Mouse (Mus musculus): Measurements from ENCODE around the gene Prrt4. TPM values are rescaled to one million over a fixed set of nuclear protein-coding genes. Genes with fewer than 3 reads are reported as not detected.

Prrt4 gene
- polyA plus RNA-seq, 1 experiment from 2014 or later, result 14.7 TPM

DNA sequence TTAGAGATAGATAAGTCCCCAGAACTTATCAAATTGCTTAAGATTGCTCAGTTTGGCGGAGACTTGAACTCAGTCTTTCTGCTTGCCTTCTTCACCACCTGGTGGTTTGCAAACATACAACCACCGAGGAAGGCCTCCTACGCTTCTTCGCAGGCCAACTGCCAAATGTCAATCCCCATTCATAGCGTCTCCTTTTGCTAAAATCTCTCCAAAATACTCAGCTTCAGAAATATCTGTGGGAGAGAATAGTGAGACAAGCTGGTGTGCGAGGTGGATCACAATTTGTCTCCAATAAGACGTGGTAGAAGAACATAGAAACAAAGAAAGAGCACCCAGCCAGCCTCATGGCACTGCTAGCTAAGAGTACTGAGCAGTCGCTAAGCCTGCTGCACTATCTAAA lies 459 bp upstream of the Prrt4 start:
- ATAC-seq (ENCODE audit: low read depth), result no peak
- 0 out of 2 replicates have a peak, but pooled peaks cover 4% of the 10 kb centered on the region for H3K4me1 ChIP-seq (ENCODE audit: control insufficient read depth, insufficient read depth, low read length)
- H3K27me3 ChIP-seq (ENCODE audit: control insufficient read depth, insufficient read depth, low read length), result peaks cover 5% of the 10 kb centered on the region; the same call in 1 of the 2 replicates
- peak overlapping the region; percentile 70 for H3K4me3 ChIP-seq (ENCODE audit: low read depth, low read length)
- no peak overlapping the region; the same call in 1 of the 2 replicates for H3K9ac ChIP-seq (replicated peaks; ENCODE audit: low read depth, low read length)
- H3K36me3 ChIP-seq (ENCODE audit: control insufficient read depth, insufficient read depth, low read length), result no peaks in the 10 kb centered on the region
- H3K4me2 ChIP-seq (ENCODE audit: low read depth, low read length), result peak overlapping the region; percentile 66
- no peaks in the 10 kb centered on the region for H3K9me3 ChIP-seq (ENCODE audit: control insufficient read depth, low read length)
- WGBS, result 51% methylated on average over 8 of the region's 8 CpGs
- peak overlapping the region; percentile 86; the same call in 1 of the 2 replicates for H3K27ac ChIP-seq (ENCODE audit: low read depth, low read length)

DNA sequence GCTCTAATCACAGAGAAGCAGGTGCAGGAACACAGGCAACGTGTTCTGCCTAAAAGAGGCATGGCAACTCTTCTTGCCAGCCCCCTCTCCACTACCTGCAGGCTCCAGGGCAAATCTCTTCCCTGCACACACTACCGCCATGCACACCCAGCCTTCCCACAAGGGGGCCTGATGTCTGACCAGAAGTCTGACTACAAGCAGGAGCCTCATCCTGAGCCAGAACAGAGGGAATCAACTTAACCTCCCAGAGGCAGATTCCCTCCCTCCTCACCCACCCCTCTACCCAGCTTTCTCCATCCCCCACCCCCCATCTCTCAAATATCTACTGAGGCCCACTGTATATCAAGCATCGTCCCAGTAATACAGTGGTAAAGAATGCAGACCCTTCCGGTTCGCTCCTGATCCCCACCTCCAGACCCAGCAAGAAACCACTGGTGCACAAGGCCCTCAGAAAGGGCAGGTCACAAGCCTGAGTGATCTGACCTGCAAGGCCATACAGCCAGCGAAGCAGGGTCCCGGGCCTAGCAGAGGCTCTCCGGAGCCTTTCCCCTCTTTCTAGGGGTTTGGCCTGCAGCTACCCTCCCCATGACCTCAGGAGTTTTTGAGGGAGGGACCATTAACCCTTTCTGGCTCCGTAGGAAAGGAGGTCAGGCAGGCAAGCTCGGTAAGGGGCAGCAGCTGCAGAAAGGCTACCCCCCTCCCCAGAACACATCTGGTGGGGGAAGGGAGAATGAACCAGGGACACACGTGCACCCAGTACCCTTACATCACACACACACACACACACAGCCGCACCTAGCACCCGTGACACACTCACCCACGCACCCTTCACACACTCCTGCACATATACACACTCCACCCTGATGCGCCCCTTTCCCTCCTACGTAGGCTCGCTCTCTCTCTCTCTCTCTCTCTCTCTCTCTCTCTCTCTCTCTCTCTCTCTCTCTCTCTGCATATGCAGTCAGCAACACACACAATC lies 1.2 kb downstream of the Prrt4 start:
- ATAC-seq (ENCODE audit: low read depth), result peak; percentile 82
- WGBS, result 11% methylated on average over 17 of the region's 17 CpGs
- Histone ChIP-seq H3K4me2 (ENCODE audit: low read depth, low read length) (peak overlapping the region; percentile 66), H3K4me3 (ENCODE audit: low read depth, low read length) (peak overlapping the region; percentile 70), H3K27me3 (ENCODE audit: control insufficient read depth, insufficient read depth, low read length) (peaks cover 5% of the 10 kb centered on the region; the same call in 1 of the 2 replicates), H3K27ac (ENCODE audit: low read depth, low read length) (peak overlapping the region; percentile 86), H3K9me3 (ENCODE audit: control insufficient read depth, low read length) (no peaks in the 10 kb centered on the region), H3K36me3 (ENCODE audit: control insufficient read depth, insufficient read depth, low read length) (no peaks in the 10 kb centered on the region), H3K9ac (replicated peaks; ENCODE audit: low read depth, low read length) (peak overlapping the region; percentile 72), H3K4me1 (ENCODE audit: control insufficient read depth, insufficient read depth, low read length) (0 out of 2 replicates have a peak, but pooled peaks cover 4% of the 10 kb centered on the region)

DNA sequence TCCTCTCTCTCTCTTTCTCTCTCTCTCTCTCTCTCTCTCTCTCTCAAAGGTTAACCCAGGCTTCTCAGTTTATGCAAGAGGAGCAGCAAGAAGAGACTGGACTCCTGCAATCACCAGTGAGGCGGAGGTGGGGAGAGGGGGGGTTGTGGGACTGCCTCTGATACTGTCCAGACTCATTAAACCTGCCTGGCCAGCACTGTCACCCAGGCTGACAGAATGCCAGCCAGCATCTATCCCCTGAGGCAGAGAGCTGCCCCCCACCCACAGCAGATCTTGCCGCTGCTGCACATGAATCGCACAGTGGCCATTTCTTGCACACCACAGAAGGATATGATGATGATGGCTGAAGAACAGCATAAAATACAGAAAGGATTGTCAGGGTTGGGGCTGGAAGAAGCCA lies 4.3 kb downstream of the Prrt4 start:
- Histone ChIP-seq H3K4me3 (ENCODE audit: low read depth, low read length) (no peak overlapping the region), H3K4me2 (ENCODE audit: low read depth, low read length) (no peak overlapping the region), H3K27me3 (ENCODE audit: control insufficient read depth, insufficient read depth, low read length) (peaks cover 2% of the 10 kb centered on the region; the same call in 1 of the 2 replicates), H3K27ac (ENCODE audit: low read depth, low read length) (no peak overlapping the region), H3K9ac (replicated peaks; ENCODE audit: low read depth, low read length) (no peak overlapping the region), H3K36me3 (ENCODE audit: control insufficient read depth, insufficient read depth, low read length) (no peaks in the 10 kb centered on the region), H3K9me3 (ENCODE audit: control insufficient read depth, low read length) (no peaks in the 10 kb centered on the region), H3K4me1 (ENCODE audit: control insufficient read depth, insufficient read depth, low read length) (peaks cover 12% of the 10 kb centered on the region; the same call in 1 of the 2 replicates)
- ATAC-seq (ENCODE audit: low read depth), result no peak
- 80% methylated on average over 3 of the region's 3 CpGs for WGBS

DNA sequence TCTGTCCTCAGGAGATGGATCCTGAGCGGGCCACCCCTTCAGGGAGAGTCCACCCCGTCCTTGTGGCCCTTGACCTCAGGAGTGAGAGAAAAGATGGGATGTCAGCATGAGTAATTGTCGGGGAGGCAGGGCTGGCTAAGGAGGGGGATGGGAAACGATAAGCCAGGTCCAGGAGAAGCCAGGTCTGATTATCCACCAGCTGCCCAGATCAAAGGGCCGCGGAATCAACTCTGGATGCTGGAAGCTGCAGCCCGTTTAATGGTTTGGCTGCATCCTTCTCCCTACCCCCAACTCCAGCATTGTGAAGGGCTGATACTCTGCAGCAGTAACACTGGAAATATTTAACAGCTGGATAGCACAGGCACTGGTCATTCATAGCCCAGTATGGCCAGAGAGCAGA lies 5.0 kb downstream of the Prrt4 start:
- ATAC-seq (ENCODE audit: low read depth), result no peak

DNA sequence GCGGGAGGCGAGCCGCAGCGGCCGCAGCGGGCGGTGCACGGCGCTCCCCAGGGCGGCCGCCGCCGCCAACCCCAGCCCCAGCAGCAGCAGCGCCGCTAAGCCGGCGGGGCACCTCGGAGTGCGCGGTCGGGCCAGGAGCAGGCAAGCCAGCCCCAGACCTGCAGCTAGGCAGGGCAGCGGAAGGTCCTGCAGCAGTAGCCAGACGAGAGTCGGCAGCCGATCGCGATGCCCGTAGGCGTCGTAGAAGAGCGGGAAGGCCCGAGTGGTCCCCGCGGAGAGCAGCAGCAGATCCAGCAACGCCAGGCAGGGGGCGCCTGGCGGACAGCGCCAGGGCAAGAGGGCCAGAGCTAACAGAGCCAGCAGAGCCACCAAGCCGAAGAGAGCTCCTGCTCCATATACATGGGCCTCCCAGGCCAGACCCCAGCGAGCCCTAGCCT lies 8.4 kb downstream of the Prrt4 start:
- Histone ChIP-seq H3K27me3 (ENCODE audit: control insufficient read depth, insufficient read depth, low read length) (peaks cover 8% of the 10 kb centered on the region; the same call in 1 of the 2 replicates), H3K4me1 (ENCODE audit: control insufficient read depth, insufficient read depth, low read length) (peaks cover 13% of the 10 kb centered on the region; the same call in 1 of the 2 replicates), H3K4me2 (ENCODE audit: low read depth, low read length) (peak overlapping the region; percentile 98), H3K36me3 (ENCODE audit: control insufficient read depth, insufficient read depth, low read length) (no peaks in the 10 kb centered on the region), H3K27ac (ENCODE audit: low read depth, low read length) (no peak overlapping the region), H3K4me3 (ENCODE audit: low read depth, low read length) (peak overlapping the region; percentile 49), H3K9me3 (ENCODE audit: control insufficient read depth, low read length) (no peaks in the 10 kb centered on the region), H3K9ac (replicated peaks; ENCODE audit: low read depth, low read length) (peak overlapping the region; percentile 55)
- ATAC-seq (ENCODE audit: low read depth), result peak; percentile 74
- WGBS, result under 1% methylated on average over 40 of the region's 40 CpGs

More for the DNA sequence above, 5.0 kb downstream of the Prrt4 start:
- H3K9me3 ChIP-seq (ENCODE audit: control insufficient read depth, low read length), result no peaks in the 10 kb centered on the region
- H3K9ac ChIP-seq (replicated peaks; ENCODE audit: low read depth, low read length), result no peak overlapping the region; the same call in 1 of the 2 replicates
- H3K4me3 ChIP-seq (ENCODE audit: low read depth, low read length), result no peak overlapping the region
- peaks cover 16% of the 10 kb centered on the region; the same call in 1 of the 2 replicates for H3K4me1 ChIP-seq (ENCODE audit: control insufficient read depth, insufficient read depth, low read length)
- no peak overlapping the region for H3K4me2 ChIP-seq (ENCODE audit: low read depth, low read length)
- no peak overlapping the region for H3K27ac ChIP-seq (ENCODE audit: low read depth, low read length)
- H3K27me3 ChIP-seq (ENCODE audit: control insufficient read depth, insufficient read depth, low read length), result peaks cover 4% of the 10 kb centered on the region; the same call in 1 of the 2 replicates
- H3K36me3 ChIP-seq (ENCODE audit: control insufficient read depth, insufficient read depth, low read length), result no peaks in the 10 kb centered on the region
- WGBS, result 18% methylated on average over 7 of the region's 7 CpGs

DNA sequence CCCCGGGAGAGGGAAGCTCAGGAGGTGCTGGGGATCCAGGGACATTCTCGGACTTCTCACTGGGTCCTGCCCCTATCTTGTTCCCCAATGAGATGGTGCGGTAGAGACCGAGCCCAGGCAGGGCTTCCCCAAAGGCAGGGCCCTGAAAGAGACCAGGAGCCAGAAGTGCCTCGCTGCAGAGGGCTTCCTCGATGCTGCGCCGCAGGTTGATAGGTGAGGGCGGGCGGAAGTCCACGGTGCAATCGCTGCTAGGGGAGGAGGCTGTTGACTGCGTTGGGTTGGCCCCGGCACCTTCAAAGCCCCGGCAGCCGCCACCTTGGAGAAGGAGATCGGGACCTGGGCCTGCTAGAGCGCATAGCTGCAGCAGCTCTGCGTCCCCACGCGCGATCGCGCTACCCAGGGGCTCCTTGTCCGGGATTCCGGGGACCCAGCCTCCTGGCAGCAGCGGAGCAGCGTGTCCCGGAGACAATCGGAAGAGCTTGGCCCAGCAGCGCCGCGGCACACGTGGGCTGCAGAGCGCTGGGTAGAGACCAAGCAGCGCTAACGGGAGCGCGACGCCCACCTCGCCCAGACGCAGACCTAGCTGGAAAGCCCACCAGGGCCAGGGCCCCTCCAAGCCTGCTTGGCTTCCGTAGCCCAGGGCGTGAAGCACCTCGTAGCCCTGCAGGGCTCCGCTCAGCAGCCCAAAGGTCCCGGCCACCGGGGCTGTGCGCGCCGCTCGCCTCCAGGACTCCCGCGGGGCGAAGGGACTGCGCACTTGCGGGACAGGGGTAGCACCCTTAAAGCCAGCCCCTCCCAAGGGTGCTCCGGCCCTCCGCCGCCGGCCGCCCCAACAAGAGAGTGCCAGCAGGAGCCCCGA lies 9.1 kb downstream of the Prrt4 start:
- H3K4me1 ChIP-seq (ENCODE audit: control insufficient read depth, insufficient read depth, low read length), result peaks cover 13% of the 10 kb centered on the region; the same call in 1 of the 2 replicates
- H3K36me3 ChIP-seq (ENCODE audit: control insufficient read depth, insufficient read depth, low read length), result no peaks in the 10 kb centered on the region
- peaks cover 8% of the 10 kb centered on the region; the same call in 1 of the 2 replicates for H3K27me3 ChIP-seq (ENCODE audit: control insufficient read depth, insufficient read depth, low read length)
- peak overlapping the region; percentile 55 for H3K9ac ChIP-seq (replicated peaks; ENCODE audit: low read depth, low read length)
- no peaks in the 10 kb centered on the region for H3K9me3 ChIP-seq (ENCODE audit: control insufficient read depth, low read length)
- peak overlapping the region; percentile 49 for H3K4me3 ChIP-seq (ENCODE audit: low read depth, low read length)
- H3K4me2 ChIP-seq (ENCODE audit: low read depth, low read length), result peak overlapping the region; percentile 98
- WGBS, result 1% methylated on average over 61 of the region's 63 CpGs
- no peak overlapping the region for H3K27ac ChIP-seq (ENCODE audit: low read depth, low read length)
- peak; percentile 62 for ATAC-seq (ENCODE audit: low read depth)

DNA sequence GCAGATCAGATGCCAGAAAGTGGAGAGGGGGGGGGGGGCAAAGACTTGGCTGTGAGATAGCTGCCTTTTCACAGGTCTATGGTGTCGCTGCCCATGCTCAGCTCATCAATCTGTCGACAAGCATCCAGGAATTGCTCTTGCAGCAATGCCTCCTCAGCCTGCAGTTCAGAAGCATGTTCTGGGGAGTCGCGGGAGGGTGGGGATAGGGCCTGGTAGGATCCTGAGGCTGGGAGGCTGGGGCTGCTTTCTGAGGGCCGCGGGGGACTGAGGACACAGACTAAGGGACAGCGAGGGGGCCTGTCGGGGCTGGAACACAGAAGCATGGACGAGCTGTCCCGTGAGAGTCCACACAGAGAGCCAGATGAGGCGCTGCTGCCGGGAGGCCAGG lies 9.7 kb downstream of the Prrt4 start:
- peaks cover 13% of the 10 kb centered on the region; the same call in 1 of the 2 replicates for H3K4me1 ChIP-seq (ENCODE audit: control insufficient read depth, insufficient read depth, low read length)
- H3K4me3 ChIP-seq (ENCODE audit: low read depth, low read length), result no peak overlapping the region
- no peak overlapping the region for H3K27ac ChIP-seq (ENCODE audit: low read depth, low read length)
- no peak for ATAC-seq (ENCODE audit: low read depth)
- 0 out of 2 replicates have a peak overlapping the region, but pooled peaks have one; percentile 55 for H3K9ac ChIP-seq (replicated peaks; ENCODE audit: low read depth, low read length)
- H3K9me3 ChIP-seq (ENCODE audit: control insufficient read depth, low read length), result no peaks in the 10 kb centered on the region
- H3K4me2 ChIP-seq (ENCODE audit: low read depth, low read length), result peak overlapping the region; percentile 98; the same call in 1 of the 2 replicates
- 3% methylated on average over 12 of the region's 12 CpGs for WGBS
- H3K36me3 ChIP-seq (ENCODE audit: control insufficient read depth, insufficient read depth, low read length), result no peaks in the 10 kb centered on the region
- H3K27me3 ChIP-seq (ENCODE audit: control insufficient read depth, insufficient read depth, low read length), result peaks cover 8% of the 10 kb centered on the region; the same call in 1 of the 2 replicates

DNA sequence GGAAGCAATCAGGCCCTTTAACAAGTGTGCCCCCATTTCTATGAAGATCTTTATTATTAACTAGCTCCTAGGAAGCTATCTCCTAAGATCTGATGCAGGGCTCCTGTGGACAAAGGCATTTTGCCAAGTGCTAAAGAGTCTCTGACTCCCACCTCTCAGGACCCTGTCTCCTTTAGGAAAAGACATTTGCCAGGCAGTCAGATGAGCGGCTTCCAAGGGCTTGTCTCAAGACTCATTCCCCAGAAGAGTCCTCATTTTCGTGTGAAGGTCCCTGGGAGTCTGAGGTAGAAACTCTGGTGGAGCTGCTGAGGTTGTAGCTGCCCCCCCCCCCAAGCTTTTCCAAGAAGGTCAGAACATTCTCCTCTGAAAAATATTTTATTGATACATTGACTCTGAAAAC lies 10.5 kb downstream of the Prrt4 start:
- Histone ChIP-seq H3K4me3 (ENCODE audit: low read depth, low read length) (no peak overlapping the region), H3K27me3 (ENCODE audit: control insufficient read depth, insufficient read depth, low read length) (peaks cover 10% of the 10 kb centered on the region), H3K4me1 (ENCODE audit: control insufficient read depth, insufficient read depth, low read length) (peaks cover 14% of the 10 kb centered on the region; the same call in 1 of the 2 replicates), H3K4me2 (ENCODE audit: low read depth, low read length) (no peak overlapping the region), H3K36me3 (ENCODE audit: control insufficient read depth, insufficient read depth, low read length) (no peaks in the 10 kb centered on the region), H3K9me3 (ENCODE audit: control insufficient read depth, low read length) (no peaks in the 10 kb centered on the region), H3K27ac (ENCODE audit: low read depth, low read length) (no peak overlapping the region), H3K9ac (replicated peaks; ENCODE audit: low read depth, low read length) (no peak overlapping the region)
- WGBS, result 46% methylated on average over 2 of the region's 2 CpGs
- no peak for ATAC-seq (ENCODE audit: low read depth)
